Mouse (Mus musculus) monocyte, adult 2 months (primary cell): ENCODE data around the gene Cox6b1.
A peak's percentile ranks its signal among the peaks of the same experiment; 100 is the strongest.

Experiments used
- DNase-seq, 2 experiments: peaks; one replicate each; pipeline ENCODE4 v3.0.0; 2022; ENCODE audit warnings: low spot score in 2 of 2, low read depth in 1 of 2

The Cox6b1 gene

DNA sequence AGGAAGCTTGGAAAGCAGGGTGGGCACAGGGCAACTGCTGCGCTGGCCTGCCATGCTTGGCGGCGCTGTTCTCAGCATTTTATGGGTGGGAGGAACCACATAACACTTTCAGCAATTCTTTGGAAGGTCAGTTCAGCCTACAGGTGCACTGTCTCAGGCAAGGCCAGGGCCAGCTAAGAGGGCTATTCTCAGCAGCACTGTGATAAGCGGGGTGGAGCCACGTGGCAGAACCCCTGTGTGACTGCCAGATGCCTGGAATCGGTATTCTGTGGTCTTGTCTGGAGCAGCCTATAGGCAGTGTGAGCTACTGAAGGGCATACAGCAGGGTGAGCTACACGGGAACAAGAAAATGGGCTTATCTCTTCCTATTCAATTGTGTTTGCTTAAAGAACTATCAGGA, 15.9 kb downstream of the Cox6b1 start:
- no peak for DNase-seq

DNA sequence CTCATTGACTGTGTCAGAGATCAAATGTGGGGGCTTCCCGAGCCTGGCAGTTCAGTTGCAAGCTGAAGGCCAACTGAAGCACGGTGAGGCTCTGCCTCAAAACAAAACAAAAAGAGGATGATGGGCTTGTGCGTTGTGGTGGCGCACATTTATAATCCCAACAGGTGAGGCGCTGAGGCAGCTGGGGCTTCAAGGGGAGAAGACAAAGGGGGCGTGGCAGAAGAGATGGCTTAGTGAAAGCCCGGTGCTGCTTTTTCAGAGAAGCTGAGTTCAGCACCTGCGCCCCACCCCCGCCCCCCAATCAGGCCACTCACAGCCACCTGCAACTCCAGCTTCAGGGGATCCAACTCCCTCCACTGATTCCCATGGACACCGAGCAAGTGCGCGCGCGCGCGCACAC, 17.5 kb downstream of the Cox6b1 start:
- no peak for DNase-seq

DNA sequence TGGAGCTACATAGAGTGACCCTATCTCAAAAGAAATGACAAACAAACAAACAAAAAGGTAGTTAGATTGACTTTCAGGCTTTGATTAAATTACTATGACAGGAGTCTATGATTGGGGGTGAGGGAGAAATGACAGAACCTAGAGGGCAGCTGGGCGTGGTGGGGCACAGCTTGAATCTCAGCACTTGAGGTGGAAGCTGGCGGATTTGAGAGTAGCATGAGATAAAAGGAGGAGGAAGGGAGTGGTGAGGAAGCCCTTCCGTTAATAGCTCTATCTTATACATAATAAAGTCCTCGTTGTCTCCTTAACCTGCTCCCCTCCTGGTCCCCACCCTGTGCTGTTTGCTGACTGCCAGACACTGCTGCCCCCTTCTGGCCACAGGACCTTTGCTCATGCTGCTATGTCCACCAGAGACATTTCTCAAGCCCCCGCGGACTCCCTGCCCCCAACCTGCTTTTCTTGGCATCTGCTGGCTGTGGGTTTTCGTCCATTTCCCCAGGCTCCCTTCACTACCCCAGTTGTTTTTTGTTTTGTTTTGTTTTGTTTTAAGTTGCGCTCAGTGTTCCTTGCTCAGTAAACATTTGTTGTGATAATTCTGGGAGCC, 18.1 kb downstream of the Cox6b1 start:
- DNase-seq = peak in 1 of 2 experiments; percentile 43

DNA sequence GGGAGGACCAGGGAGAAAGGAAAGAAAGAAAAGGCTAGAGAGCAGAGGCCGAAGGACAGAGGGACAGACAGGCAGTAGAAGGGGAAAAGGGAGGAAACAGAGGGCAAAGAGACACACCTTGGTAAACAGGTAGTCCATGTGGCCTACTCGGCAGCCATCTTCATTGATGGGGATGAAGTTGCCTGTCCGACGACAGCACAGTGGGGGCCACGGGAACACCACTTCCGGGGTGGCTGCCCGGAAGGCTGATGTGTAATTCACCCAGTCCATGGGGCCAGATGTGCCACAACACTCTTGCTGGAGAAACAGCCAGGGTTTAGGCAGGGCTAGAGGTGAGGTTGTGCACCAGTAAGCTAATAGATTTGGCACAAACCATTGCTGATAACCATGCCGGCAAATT, 21.0 kb downstream of the Cox6b1 start:
- no peak for DNase-seq

DNA sequence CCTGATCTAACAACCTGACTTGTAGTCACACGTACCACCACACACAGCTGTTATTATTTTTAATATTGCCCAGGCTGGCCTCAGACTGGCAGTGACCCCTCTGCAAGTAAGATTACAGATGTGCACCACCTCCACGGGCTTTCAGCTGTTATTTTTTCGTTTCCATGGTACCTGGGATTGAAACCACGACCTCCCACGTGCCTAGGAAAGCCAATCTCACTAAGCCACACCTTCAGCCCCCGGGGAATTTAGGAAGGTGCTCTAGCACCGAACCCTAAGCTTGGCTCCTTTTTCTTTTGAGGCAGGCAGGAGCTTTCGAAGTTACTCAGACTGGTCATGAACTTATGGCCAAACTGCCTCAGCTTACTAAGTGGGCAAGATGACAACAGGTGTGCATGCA, 21.5 kb downstream of the Cox6b1 start:
- no peak for DNase-seq

DNA sequence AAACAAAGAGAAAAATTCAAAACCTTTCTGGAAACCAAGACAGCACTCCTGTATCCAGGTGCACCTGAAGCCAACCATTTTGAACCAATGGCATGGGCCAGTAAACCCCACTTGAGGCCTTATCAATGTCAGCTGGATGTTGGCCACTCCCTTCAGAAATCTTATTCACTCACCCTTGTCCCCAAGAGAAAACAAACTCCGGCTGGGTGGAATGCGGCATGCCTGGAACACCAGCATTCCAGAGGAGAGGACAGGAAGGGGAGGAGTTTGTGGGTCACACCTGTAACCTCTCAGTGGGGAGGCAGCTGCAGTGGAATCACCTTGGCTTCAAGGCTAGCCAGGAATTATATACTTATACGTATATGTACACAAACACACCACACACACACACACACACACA, 23.4 kb downstream of the Cox6b1 start:
- no peak for DNase-seq

DNA sequence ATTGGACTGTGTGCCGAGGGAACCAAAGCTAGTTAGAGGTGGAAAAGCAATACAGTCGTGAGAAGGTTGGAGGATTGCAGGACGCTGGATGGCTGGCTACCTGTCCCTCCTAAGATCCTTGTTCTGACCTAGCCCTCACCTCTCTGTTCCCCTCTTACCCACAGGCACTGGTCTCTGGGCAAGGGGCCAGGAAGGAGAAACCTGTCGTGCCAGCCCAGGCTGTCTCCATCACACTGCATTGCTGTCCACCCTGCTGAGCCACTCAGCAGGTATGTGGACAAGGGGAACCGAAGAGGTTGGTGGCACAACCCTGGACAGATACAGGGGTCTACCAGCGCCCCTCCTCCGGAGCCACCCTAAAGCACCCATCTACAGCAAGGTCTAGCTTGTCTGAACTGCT, 25.3 kb downstream of the Cox6b1 start:
- DNase-seq = no peak

DNA sequence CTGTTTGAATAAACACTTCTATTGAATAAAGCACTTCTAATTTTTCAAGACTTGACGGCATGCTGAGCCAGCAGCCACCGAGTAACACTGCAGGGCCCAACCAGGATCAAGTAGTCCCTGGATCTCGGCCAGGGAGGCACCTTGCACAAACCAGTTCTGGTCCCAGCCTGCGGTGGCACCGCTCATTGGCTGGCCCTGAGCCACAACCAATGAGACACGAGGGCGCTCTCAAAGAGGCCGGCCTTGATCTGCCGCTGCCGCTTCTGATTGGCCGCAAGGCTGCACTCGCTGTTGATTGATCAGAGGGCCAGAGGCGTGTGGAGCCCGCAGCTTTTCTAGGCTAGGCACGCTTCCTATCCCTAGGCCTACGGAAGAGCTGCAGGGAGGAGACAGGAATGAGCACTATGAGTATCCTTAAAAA, 26.0 kb downstream of the Cox6b1 start:
- peak; percentile 21 to 26 for DNase-seq

DNA sequence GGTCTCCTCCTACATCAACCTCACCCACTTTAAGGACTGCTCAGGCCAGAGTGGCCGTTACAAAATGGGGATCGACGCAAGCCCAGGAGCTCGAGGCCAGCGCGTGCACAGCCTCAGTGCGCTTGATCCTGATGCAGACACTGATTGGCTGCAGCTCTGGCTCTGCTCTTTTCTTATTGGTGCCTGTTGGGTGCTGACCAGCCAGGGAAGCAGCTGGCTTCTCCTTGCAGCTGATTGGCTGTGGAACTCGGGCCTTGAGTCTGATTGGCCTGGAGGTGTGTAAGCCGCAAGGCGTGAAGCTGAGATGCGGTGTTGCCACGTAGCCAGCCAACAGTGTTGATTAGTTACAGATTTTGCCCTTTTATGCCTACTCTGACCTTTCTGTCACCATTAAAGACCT, 27.2 kb downstream of the Cox6b1 start, which contains the start of gene Zbtb32:
Gene Zbtb32 (minus strand): TSS at position 124 of the 400 bp plus-strand sequence.
- DNase-seq = no peak

DNA sequence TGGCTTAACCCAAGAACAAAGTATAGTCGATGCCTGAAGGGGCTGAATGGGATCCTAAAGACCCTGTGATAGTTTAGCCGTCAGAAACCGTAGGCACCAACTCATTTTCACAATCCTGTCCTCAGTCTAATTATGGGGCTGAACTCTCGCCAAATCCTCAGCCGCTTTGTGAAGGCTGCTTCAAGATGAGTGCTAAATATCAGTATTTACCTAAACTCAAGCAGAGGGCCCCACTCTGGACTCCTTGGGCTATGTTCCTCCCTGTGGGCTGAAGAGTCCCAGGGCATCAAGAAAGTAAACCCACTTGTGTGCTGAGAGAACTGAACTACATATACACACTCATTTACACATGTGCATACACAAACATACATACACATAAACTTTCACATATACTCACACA, 29.1 kb downstream of the Cox6b1 start:
- DNase-seq = no peak

DNA sequence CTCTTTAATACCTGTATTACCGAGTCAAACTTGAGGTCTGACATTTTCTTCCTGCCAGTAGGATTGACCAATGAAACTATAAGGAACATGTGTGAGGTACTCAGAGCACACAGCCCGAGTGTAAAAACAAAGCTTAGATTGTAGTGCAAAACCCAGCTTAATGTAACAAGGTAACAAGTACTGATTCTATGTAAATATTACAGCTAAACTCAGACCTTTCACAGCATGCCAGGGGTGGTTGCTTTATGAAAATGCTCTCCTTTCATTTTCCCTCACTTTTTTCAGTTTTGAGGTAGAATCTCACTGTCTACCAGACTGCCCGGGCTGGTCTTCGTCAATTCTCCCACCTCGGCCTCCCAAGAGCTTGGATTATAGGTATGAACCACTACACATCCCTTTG, 29.9 kb downstream of the Cox6b1 start:
- no peak for DNase-seq

DNA sequence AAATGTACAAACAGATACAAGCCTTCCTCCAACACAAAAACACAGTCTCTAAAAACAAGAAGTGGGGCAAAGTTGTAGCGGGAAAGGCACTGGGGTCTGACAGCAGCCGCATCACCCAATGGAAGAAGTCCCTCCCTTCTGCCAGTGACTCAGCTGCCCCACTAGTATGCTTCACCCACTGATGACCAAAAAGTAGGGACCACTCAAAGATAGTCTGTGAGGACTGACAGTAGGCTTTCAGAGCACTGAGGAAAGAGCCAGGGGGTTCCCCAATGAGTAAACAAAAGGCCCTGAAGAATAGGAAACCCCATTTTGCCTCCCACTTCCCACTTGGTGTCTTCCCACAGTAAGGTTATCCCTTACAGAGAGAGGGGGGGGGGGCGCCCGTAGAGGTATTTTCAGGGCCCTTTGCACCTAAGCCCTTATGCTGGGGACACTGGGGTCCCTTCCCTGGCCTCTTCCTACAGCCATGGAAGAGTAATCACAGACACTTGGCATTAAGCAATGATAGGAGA, 31.4 kb downstream of the Cox6b1 start:
- no peak for DNase-seq

DNA sequence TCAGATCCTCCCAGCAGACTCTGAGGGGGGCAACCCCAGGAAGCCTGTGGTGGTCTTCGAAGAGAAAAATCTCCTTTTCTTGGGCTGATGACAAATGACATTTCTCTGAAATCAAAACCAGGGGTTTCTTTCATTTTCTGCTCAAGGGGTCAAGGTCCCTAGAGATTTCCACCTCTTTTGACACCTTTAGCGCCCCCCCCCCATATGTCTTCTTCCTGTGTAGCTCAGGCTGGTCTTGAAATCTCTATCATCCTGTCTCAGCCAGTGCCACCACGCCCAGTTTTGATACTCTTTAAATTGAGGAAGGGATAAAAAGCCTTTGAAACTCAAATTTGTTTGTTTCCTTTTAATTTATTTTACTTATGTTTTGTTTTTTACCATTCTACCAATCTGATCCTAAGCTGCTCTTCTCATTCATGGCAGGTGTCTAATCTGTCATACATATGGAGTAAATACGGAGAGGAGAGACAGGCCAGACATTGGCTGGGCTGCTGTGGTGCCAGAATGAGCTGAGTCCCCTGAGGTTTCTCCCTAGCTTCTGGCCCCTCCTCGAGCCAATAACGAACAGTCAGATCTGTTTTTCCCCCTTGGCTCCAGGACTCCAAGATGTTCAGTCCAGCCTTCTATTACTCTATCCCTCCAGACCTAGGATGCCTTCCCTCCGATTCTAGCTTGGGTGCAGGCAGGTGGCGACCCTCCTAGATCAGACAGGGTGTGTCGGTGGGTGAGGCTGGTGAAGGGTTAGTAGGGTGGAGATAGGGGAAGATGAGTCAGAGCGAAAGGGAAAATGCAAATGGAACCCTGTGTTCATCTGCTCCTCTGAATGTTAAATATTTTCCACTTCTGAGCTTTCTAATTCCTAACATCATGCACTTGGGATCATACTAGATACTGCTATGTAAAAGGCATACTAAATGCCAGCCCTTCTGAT, 32.1 kb downstream of the Cox6b1 start:
- DNase-seq = no peak

DNA sequence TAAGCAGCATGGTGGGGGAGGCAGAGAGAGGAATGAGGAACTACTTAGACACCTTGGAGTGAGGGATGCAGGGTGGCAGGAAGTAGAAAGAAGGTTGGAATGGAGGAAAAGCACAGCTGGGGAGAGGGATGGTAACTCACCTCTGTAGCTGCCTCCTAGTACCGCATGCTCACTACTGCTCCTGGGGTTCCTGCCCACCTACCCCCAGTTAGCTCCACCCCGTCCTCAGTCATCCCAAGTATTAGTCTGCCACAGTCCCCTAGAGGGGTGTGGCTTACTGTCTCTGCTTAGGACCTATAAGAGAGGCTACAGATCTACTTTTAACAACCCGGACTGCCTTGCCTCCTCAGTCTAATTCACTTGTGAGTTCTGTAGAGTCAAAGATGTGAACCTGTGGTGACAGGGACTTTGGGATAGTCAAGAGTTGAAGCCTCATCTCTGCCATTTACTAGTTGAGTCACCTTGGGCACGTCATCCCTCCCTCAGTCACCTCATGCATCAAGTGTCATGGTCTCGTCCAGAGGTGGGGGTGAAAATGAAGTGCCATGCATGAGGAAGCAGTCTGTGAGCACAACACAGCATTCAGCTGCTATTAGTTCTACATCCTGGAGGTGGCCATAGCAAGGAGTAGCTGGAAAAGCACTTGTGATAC, 33.1 kb downstream of the Cox6b1 start:
- no peak for DNase-seq

DNA sequence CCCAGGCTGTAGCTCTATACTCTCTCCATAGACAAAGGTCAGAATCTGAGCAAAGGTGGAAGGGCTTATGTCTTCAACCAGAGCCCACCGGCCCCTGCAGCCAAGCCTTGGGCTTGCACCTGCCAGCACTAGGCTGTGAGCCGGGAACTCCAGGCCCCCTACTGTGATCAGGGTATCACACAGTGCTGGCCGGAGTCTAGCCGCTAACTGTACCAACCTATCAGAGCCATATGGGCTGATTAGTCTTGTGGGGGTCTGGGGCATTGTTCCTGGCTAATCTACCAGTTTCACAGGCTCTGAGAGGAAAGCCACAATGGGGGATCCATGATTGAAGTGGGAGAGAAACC, 34.4 kb downstream of the Cox6b1 start:
- DNase-seq = no peak

DNA sequence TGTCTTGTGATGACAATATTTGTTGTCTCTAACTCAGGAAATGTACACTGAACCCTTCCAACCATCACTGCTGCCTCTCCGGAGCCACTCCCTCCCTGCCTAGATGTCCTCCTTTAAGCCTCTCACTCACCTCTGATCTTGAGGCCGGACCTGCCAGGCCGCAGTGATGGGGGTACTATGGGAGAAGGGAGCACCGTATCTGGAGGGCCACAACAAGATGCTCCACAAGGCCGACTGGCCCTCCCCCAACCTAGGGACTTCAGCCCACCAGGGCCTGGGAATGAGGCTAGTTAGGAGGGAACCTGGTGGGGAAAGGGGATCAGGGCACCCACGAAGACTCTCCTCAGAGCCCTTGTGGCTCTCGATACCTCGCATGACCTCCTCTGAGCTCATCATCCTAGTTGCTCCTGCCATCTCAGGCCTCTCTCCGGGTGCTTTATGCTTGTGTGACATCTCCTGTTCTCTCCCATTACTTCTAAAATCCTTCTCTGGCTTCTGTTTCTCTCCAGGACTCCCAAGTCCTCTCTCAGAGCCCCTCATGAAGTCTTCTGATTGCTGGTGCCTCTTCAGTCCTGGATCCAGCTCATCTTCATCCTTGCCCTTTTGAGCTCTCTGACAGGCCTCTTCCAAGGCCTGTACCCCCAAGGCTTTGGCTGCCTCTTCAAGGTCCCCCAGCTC, 34.9 kb downstream of the Cox6b1 start:
- DNase-seq = no peak

DNA sequence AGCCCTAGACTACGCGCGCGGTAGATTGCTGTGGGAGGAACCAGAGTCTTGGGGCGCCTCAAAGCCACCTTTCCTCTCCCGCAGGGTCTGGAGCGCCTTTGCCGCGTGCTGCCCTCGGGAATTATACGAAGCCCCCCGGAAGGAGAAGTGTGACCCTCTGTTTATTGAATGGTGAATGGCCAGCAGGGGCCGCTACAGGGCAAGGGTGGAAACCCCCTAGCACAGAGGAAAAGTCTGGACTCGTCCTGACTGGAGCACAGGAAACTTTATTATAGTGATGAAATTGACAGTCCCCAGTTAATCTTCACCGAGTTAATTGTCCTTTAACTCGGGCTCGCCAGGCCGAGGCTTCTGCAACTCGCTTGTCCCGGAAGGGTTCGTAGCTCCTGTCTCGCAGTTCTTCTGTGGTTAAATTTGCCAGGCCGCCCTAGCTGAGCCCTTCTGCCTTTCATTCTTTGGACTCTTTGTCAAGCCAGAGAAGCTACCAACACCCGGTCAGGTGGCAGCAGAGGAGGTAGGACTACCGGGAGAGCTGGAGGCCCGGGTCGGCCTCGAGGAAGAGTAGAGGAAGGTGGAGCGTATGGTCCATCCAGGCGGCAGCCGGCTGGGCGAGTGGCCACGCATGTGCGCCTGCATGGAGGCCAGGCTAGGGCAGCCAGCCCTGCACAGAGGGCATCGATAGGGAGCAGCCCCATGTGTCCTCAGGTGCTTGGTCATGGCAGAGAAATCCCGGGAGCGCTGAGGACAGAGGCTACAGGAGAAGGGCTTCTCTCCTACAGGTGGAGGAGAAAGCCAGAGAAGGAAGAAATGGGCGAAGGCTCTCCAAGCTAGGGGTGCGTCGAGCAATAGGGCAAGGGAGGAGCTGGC, 36.3 kb downstream of the Cox6b1 start:
- DNase-seq = peak in 1 of 2 experiments; percentile 55

DNA sequence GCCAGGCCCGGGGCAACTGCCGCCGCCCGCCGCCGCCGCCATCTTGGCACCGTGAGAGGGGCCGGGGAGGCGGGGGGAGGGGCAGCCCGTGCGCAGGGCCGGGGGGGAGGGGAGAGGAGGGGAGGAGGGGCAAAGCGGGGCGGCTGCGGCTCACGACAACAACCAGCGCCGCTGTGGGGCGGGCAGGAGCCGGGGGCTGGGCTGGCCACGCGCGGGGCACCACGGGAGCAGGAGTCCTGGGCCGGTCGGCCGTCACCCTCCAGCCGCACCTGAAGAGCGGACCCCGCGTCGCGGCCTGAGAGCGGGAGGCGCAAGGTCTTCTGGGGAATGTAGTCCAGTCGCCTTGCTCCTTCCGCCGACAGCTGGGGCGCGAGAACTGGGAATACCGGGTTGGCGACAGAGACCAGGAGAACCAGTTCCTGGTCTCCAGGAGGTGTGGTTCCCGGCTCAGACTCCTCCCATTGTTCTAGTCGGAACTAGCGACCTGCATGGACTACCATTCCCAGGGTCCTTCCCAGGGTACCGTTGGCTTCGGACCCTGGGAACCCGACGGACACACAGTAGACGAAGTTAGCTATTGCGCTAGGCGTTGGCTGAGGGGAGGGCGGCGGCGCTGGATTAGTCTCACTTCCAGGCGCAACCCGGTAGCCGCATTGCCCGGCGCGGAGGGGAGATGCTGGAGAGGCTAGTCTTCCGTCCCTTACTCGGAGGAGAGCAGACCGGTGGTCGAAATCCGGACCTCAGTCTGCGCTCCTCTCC, 37.1 kb downstream of the Cox6b1 start, which contains the start of gene Kmt2b:
Gene Kmt2b (minus strand): TSS at position 51 of the 759 bp plus-strand sequence.
- peak; percentile 79 to 85 for DNase-seq

DNA sequence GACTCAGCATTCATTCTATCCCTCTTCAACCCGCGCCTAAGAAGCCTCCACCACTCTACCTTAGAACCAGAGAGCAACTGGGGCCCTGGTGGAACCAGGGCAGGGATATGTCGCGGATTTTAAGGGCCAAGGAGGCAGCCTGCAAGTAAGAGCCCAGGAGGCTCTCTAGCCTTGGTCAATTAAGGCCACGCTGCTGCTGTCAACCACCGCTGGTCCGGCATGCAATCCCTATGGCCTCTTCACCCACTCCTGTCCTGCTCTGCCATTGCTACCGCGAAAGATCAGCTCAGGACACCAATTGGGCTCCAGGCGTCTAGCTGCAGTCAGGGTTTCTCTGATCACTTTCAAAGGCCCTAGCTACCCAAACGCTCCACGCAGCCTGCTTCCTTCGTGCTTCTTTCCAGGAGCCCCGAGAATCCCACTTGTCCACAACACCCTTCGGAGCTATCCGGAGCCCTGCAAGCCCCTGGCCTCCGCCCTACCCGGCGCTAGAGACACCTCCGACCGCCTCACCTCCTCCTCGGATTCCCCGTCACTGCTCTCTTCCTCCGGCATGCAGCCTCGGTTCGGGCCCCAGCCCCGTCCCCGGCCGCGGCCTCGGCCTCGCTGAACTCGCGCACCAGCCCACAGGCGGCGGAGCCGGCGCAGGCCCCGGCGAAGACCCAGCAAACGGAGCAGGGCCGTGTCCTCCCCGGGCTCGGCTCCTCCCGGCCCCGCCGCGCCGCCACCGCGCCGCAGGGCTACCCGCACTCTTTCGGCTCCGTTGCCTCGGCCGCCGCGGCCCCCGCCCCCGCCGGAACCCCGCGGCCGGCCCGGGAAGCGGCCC, 37.9 kb downstream of the Cox6b1 start:
- DNase-seq = peak in 1 of 2 experiments; percentile 34
